Mouse (Mus musculus): ENCODE results near the gene Spn. TPM values are rescaled to one million over a fixed set of nuclear protein-coding genes. Genes with fewer than 3 reads are reported as not detected.
"Not testable (repeated sequence)": the region's sequence is repeated elsewhere in the genome, so short reads cannot be mapped to it uniquely, and the experiment has no call there.

The Spn gene
- polyA plus RNA-seq, 1 experiment from 2014 or later = 0.32 TPM

DNA sequence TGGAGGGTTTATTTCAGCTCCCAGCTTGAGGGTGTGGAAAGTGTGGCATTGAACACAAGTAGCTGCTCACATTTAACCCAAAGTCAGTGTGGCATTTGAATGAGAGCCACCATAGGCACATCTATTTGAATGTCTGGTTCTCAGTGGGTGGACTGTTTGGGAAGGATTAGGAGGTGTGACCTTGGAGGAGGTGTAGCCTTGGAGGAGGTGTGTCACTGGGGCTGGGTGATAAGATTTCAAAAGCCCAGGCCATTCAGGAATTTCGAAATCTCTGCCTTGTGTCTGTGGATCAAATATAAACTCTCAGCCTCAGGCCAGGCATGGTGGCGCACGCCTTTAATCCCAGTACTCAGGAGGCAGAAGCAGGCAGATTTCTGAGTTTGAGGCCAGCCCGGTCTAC, 38.7 kb downstream of the Spn start:
- Histone ChIP-seq H3K27ac (no peak overlapping the region), H3K9me3 (replicated peaks) (no peaks in the 10 kb centered on the region), H3K27me3 (no peaks in the 10 kb centered on the region), H3K36me3 (no peaks in the 10 kb centered on the region), H3K4me3 (replicated peaks) (no peak overlapping the region), H3K4me1 (peaks cover under 1% of the 10 kb centered on the region; the same call in 1 of the 2 replicates), H3K9ac (no peak overlapping the region), H3K4me2 (no peak overlapping the region)
- WGBS = 93% methylated on average over 4 of the region's 4 CpGs
- ATAC-seq (replicated peaks; ENCODE audit: low FRiP score) = no peak

DNA sequence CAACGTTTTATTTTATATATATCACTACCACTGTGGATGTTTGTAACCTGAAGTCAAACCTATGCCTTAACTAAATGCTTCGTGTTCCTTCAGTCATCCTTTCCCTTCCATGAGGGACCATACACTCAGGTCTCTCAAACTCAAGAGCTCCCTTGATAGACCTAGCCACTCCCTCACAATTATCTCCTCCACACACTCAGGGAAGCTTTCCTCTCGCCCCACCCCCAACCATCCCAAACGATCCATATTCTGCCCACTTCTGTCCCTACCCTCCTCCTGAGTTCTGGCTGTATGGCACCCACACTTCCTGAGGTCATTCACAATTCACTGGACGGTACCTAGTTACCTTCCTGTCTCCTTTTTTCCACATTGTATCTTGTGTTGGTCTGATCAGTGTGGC, 39.1 kb downstream of the Spn start:
- Histone ChIP-seq H3K4me3 (replicated peaks) (no peak overlapping the region), H3K36me3 (no peaks in the 10 kb centered on the region), H3K9me3 (replicated peaks) (no peaks in the 10 kb centered on the region), H3K27ac (no peak overlapping the region), H3K27me3 (no peaks in the 10 kb centered on the region), H3K4me1 (no peaks in the 10 kb centered on the region), H3K9ac (no peak overlapping the region), H3K4me2 (no peak overlapping the region)
- 84% methylated on average over 5 of the region's 5 CpGs for WGBS
- no peak for ATAC-seq (replicated peaks; ENCODE audit: low FRiP score)

DNA sequence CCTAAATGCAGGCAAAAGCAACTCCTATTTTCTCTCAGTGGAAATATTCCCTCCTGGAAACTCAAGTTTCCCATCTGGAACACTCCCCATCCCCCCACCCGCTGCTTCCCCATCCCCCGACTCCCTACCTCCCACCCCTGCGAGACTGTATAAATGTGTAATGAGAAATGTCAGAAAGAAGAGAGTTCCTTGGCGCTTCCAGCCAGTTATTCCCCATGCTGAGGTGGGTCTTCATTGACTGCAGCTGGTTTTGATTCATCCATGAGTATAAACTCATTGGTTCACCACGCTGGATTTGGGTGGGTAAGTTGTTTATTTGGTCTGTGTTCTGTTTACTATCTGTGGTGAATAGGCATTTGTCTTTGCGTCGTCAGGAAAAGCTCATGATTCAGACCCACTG, 41.2 kb downstream of the Spn start:
- no peak for ATAC-seq (replicated peaks; ENCODE audit: low FRiP score)
- Histone ChIP-seq H3K9ac (no peak overlapping the region), H3K4me1 (peaks cover 9% of the 10 kb centered on the region), H3K27me3 (no peaks in the 10 kb centered on the region), H3K9me3 (replicated peaks) (no peaks in the 10 kb centered on the region), H3K4me3 (replicated peaks) (no peak overlapping the region), H3K36me3 (no peaks in the 10 kb centered on the region), H3K27ac (no peak overlapping the region), H3K4me2 (no peak overlapping the region)
- 75% methylated on average over 7 of the region's 7 CpGs for WGBS

DNA sequence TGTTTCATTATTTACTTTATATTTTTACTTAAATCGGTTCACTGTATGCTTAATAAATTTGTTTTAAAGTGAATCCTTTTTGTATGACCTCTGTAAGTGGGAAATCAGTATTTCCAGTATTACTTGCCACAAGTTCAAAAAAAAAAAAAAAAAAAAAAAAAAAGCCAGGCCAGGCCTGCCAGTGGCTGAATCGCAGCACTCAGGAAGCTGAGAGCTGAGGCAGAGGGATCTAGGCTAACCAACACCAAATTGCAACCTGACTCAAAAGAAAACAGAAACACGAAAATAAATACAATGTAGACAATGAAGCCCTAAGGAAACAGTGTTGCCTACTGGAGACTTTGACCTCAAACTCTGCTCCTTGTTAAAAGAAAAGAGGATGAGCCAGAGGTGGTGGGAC, 43.7 kb downstream of the Spn start:
- H3K4me2 ChIP-seq = no peak overlapping the region
- no peak overlapping the region for H3K4me3 ChIP-seq (replicated peaks)
- H3K36me3 ChIP-seq = no peaks in the 10 kb centered on the region
- no peak overlapping the region for H3K9ac ChIP-seq
- no peaks in the 10 kb centered on the region for H3K27me3 ChIP-seq
- no peaks in the 10 kb centered on the region for H3K9me3 ChIP-seq (replicated peaks)
- H3K4me1 ChIP-seq = peaks cover 22% of the 10 kb centered on the region
- H3K27ac ChIP-seq = no peak overlapping the region
- WGBS = 75% methylated on average over 3 of the region's 3 CpGs
- no peak for ATAC-seq (replicated peaks; ENCODE audit: low FRiP score)

DNA sequence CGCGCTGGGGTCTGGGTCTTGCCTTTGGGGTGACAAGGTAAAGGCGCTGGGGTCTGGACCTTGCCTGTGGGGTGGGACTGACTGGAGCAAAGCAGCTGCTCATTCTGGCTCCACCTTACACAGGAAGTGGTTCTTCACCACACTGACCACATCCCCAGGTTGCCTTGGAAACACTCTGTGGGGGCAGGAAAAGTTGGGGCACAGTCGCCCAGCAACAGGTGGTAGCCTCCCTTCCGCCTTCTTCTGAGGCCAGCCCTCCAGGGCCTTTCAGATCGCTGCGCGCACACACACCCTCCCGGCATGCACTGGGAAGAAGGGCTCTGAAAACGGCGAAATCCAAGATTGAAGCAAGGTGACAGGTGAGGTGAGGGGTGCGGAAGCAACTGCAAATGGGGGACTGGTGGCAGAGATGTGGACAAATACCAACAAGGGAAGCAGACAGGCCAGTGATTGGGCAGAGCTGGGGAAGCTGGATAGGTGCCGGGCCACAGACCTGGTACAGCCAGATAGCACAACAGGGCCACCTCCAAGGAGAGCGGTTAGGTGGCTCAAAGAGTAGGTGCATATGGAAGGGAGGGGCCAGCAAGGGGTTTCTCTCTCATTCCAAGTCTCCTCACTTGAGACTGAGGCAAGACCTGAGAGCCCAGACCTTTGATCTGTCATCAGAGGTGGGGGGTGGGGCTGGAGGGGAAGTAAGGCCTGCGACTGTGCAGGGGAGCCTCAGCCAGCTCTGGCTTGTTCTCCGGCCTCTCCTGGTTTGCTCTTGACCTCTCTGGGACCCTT, 46.3 kb downstream of the Spn start, which contains the start of gene AI467606:
Gene AI467606 (plus strand): TSS at position 246 of the 783 bp plus-strand sequence.
- Histone ChIP-seq H3K4me1 (peaks cover 25% of the 10 kb centered on the region), H3K27me3 (no peaks in the 10 kb centered on the region), H3K27ac (peak within 1 kb of the TSS; percentile 28; the same call in 1 of the 2 replicates), H3K9ac (no peak within 1 kb of the TSS), H3K4me2 (peak within 1 kb of the TSS; percentile 31), H3K4me3 (replicated peaks) (peak within 1 kb of the TSS; percentile 10), H3K9me3 (replicated peaks) (no peaks in the 10 kb centered on the region), H3K36me3 (no peaks in the 10 kb centered on the region)
- ATAC-seq (replicated peaks; ENCODE audit: low FRiP score) = peak; percentile 77
- 67% methylated on average over 16 of the region's 16 CpGs for WGBS

DNA sequence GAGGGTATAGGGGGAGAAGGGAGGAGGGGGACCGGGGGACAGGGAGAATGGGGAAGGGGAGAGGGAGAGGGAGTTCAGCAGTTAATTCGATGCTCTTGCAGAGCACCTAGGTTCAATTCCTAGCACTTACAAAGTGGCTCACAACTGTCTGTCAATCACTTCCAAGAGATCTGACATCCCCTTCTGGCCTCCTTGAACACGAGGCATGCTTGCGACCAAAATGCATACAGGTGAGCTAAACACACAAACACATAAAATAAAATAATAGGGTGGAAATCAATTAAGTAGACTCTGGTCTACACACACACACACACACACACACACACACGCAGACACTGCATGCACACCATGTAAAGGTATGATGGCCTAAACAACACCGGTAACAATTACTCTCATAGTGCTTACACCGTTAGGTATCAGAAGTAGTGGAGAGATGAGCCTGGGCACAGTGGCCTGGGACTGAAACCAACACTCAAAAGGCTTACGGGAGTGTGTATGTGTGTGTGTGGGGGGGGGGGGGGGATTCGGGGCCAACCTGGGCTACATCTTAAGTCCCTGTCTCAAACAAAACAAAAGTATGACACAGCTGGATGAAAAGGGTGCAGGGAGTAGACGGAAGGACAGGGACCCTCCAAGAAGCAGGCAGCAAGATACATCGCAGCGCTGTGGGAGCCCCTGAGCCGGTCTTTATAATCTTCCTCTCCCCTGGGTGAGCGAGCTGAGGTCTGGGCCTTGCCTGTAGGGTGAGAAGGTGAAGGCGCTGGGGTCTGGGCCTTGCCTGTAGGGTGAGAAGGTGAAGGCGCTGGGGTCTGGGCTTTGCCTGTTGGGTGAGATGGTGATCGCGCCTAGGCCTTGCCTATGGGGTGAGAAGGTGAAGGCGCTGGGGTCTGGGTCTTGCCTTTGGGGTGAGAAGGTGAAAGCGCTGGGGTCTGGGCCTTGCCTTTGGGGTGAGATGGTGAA, 47.2 kb downstream of the Spn start:
- 0 out of 2 replicates have a peak, but pooled peaks have one; percentile 15 for ATAC-seq (replicated peaks; ENCODE audit: low FRiP score)
- Histone ChIP-seq H3K4me3 (replicated peaks) (no peak overlapping the region), H3K27me3 (no peaks in the 10 kb centered on the region), H3K4me1 (peaks cover 25% of the 10 kb centered on the region), H3K4me2 (0 out of 2 replicates have a peak overlapping the region, but pooled peaks have one; percentile 5), H3K27ac (0 out of 2 replicates have a peak overlapping the region, but pooled peaks have one; percentile 28), H3K36me3 (no peaks in the 10 kb centered on the region), H3K9ac (no peak overlapping the region), H3K9me3 (replicated peaks) (no peaks in the 10 kb centered on the region)
- 87% methylated on average over 20 of the region's 20 CpGs for WGBS

DNA sequence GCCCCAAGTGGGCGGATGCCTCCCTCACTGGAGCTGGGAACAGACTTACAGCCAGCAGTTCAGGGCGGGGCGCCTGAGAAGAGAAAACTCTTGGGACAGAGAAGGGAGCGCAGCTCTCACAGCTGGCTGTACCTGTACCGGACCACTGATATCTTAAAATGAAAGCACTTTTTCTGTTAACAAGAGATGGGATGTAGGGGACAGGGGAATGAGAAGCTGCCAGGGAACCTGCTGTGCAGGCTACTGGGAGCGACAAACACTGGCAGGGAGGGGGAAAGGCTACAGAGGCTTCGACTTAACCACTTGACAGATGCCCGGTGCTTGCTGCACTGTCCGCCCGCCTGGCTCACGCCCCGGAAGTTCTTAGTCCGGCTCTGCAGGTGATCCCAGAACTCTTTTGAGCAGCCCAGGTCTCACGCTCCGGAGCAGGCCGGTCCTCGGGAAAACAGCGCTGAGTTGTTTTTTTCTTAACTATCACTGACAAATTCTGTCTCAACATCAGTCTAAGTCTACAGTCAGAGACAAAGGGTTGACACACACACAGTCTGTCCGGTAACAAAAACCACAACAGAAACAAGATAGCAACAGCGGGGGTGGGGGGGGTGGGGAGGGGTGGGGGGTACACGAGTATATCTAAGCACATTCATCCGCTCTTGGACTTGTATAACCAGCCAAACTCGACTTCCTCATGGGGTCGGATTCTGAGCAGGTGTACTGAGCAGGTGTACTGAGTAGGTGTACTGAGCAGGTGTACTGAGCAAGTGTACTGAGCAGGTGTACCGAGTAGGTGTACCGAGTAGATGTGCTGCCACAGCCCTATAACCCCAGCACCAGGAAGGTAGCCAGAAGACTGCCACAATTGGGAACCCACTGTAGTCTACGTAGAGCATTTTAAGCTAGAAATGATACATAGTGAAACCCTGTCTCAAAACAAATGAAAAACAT, 48.5 kb downstream of the Spn start:
- Histone ChIP-seq H3K27ac (no peak overlapping the region), H3K36me3 (no peaks in the 10 kb centered on the region), H3K9me3 (replicated peaks) (no peaks in the 10 kb centered on the region), H3K4me1 (peaks cover 25% of the 10 kb centered on the region), H3K4me2 (peak overlapping the region; percentile 43), H3K27me3 (no peaks in the 10 kb centered on the region), H3K4me3 (replicated peaks) (peak overlapping the region; percentile 1; the same call in 1 of the 2 replicates), H3K9ac (0 out of 2 replicates have a peak overlapping the region, but pooled peaks have one; percentile 15)
- no peak for ATAC-seq (replicated peaks; ENCODE audit: low FRiP score)
- WGBS = 23% methylated on average over 27 of the region's 27 CpGs

DNA sequence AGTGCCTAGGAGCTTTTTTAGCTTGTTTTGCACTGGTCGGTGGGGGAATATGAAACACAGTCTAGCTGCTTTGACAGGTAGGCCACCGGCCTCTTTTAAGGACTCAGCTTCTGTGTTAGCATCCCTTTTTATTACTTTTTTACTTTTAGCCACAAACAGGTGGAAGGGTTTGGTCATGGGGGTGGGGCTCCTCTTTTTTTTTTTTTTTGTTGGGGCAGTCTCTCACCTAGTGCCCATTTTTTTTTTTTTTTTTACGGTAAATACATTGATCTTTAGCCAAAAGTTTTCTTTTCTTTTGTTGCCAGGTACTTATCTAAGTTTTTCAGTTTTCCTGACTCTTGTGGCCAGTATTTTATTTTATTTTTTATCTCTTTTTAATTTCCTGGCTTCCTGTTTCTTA, 49.5 kb downstream of the Spn start:
- no peak for ATAC-seq (replicated peaks; ENCODE audit: low FRiP score)
- no peak overlapping the region for H3K27ac ChIP-seq
- H3K4me1 ChIP-seq = peaks cover 25% of the 10 kb centered on the region
- H3K27me3 ChIP-seq = no peaks in the 10 kb centered on the region
- H3K4me2 ChIP-seq = no peak overlapping the region
- H3K36me3 ChIP-seq = no peaks in the 10 kb centered on the region
- H3K9me3 ChIP-seq (replicated peaks) = no peaks in the 10 kb centered on the region
- H3K9ac ChIP-seq = no peak overlapping the region
- WGBS = 87% methylated on average over 3 of the region's 3 CpGs
- H3K4me3 ChIP-seq (replicated peaks) = no peak overlapping the region

GRCm38 (mm10) chr7:127087278-127088010, 50.2 kb downstream of the Spn start, which contains the start of gene Zg16:
Gene Zg16, minus strand, starts transcription at chr7:127087328.
- H3K4me1 ChIP-seq = peaks cover 25% of the 10 kb centered on the region
- H3K4me2 ChIP-seq; H3K27me3 ChIP-seq; H3K9me3 ChIP-seq (replicated peaks); H3K36me3 ChIP-seq; H3K4me3 ChIP-seq (replicated peaks); H3K27ac ChIP-seq; H3K9ac ChIP-seq; ATAC-seq (replicated peaks; ENCODE audit: low FRiP score): not testable (repeated sequence)
- WGBS = 70% methylated on average over 6 of the region's 6 CpGs

DNA sequence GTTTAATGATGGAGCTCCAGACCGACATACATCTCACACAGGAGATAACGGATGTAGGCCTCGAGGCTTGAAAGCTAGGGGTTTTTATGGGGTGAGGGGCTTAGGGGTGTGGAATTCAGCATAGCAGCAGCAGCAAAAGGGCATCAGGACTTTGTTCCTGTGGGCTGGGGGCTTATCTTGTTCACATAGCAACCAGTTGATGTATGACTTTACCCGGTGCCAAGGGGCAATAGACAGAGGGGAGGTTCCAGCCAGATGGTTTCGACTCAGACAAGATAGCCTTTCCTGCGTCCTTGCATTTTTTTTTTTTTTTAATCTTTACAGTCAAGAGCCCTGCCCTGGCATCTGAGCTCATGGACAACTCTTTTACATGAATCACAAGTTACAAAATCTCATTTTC, 51.9 kb downstream of the Spn start:
- not testable (repeated sequence) for ATAC-seq (replicated peaks; ENCODE audit: low FRiP score); H3K36me3 ChIP-seq
- 54% methylated on average over 6 of the region's 6 CpGs for WGBS

DNA sequence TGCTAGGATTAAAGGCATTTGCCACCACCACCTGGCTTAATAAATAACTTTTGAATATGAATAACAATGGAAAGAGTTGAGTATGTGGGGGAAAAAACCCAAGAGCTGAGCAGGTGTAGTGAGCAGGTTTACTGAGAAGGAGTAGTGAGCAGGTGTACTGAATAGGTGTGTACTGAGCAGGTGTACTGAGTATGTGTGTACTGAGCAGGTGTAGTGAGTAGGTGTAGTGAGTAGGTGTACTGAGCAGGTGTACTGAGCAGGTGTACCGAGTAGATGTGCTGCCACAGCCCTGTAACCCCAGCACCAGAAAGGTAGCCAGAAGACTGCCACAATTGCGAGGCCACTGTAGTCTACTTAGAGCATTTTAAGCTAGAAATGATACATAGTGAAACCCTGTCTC, 52.8 kb downstream of the Spn start:
- WGBS = 92% methylated on average over 2 of the region's 2 CpGs

More for the DNA sequence above, 51.9 kb downstream of the Spn start:
- not testable (repeated sequence) for H3K27ac ChIP-seq; H3K4me2 ChIP-seq; H3K4me3 ChIP-seq (replicated peaks); H3K9me3 ChIP-seq (replicated peaks); H3K27me3 ChIP-seq; H3K9ac ChIP-seq
- H3K4me1 ChIP-seq = peaks cover 13% of the 10 kb centered on the region

More for the DNA sequence above, 52.8 kb downstream of the Spn start:
- H3K27ac ChIP-seq = no peak overlapping the region
- no peak overlapping the region for H3K9ac ChIP-seq
- no peaks in the 10 kb centered on the region for H3K27me3 ChIP-seq
- H3K36me3 ChIP-seq = no peaks in the 10 kb centered on the region
- H3K9me3 ChIP-seq (replicated peaks) = no peaks in the 10 kb centered on the region
- no peak overlapping the region for H3K4me3 ChIP-seq (replicated peaks)
- H3K4me2 ChIP-seq = no peak overlapping the region
- peaks cover 19% of the 10 kb centered on the region for H3K4me1 ChIP-seq
- ATAC-seq (replicated peaks; ENCODE audit: low FRiP score) = no peak
